In genomic region chr12:84674666-84675526, GRCm38 (mm10) we compare ENCODE assay signal across 10 mouse cellular contexts. TPM values are rescaled to one million over a fixed set of nuclear protein-coding genes. Genes with fewer than 3 reads are reported as not detected.
DNase-seq lines count a peak whose midpoint lies in the region; ATAC-seq lines count a peak whose summit lies in the region.
"Had no signal": no experiment of that assay in that cellular context is flagged by ENCODE, and none has a peak within 500 bp of the region (broad histone marks: within the 10 kb centered on the region; RNA-seq: fewer than 3 reads in every experiment).

No protein-coding gene starts in this region.

- 31% methylated on average over 14 of the region's 14 CpGs for WGBS in hindbrain, embryonic 14.5 days

- H3K27me3 ChIP-seq in hindbrain, embryonic 14.5 days (ENCODE audit: control insufficient read depth, insufficient read depth, low read length): no peaks in the 10 kb centered on the region; the same call in 1 of the 2 replicates
- H3K27me3 ChIP-seq: neural tube, embryonic 12.5 days had no signal

- peaks cover 16% of the 10 kb centered on the region for H3K4me1 ChIP-seq in hindbrain, embryonic 14.5 days (replicated peaks; ENCODE audit: control insufficient read depth, insufficient read depth, low read length)

- no peak overlapping the region for H3K9ac ChIP-seq in hindbrain, embryonic 14.5 days
- H3K9ac ChIP-seq: neural tube, embryonic 12.5 days had no signal

- peak; percentile 7 for DNase-seq in layer of hippocampus, adult 11-12 months (ENCODE audit: low spot score)
- no peak for DNase-seq in layer of hippocampus, postnatal 10 days (ENCODE audit: low spot score in 2 of 2)
- peak; percentile 32 for DNase-seq in CD4-positive helper T cell, adult 2 months (ENCODE audit: low read depth, low spot score)
- DNase-seq in hindbrain, embryonic 14.5 days (ENCODE audit: low spot score): no peak
- DNase-seq in gastrocnemius, adult 18-20 months (ENCODE audit: low spot score): no peak
- no peak for DNase-seq in kidney, postnatal 14 days
- no peak for DNase-seq in cerebellum, adult 9-10 months
- DNase-seq: gastrocnemius, adult 2 months had no signal

- no peak overlapping the region for H3K4me3 ChIP-seq in hindbrain, embryonic 14.5 days (replicated peaks; ENCODE audit: low read length)
- H3K4me3 ChIP-seq: gastrocnemius, adult 2 months; neural tube, embryonic 12.5 days had no signal

- no peaks in the 10 kb centered on the region for H3K9me3 ChIP-seq in hindbrain, embryonic 14.5 days (ENCODE audit: control insufficient read depth, low read length)

- peak overlapping the region; percentile 59 for H3K27ac ChIP-seq in hindbrain, embryonic 14.5 days
- H3K27ac ChIP-seq: gastrocnemius, adult 2 months; neural tube, embryonic 12.5 days had no signal

- no peak for ATAC-seq in hindbrain, embryonic 14.5 days (ENCODE audit: low FRiP score)
- ATAC-seq in neutrophil, adult 5-6 weeks (ENCODE audit: extremely low read depth, insufficient number of reproducible peaks, low FRiP score, poor library complexity, severe bottlenecking): peak; percentile 18; the same call in 1 of the 2 replicates

- H3K4me2 ChIP-seq in hindbrain, embryonic 14.5 days (replicated peaks): no peak overlapping the region
- H3K4me2 ChIP-seq: neural tube, embryonic 12.5 days had no signal

- no peaks in the 10 kb centered on the region for H3K36me3 ChIP-seq in hindbrain, embryonic 14.5 days (replicated peaks; ENCODE audit: control insufficient read depth, insufficient read depth)
- H3K36me3 ChIP-seq: neural tube, embryonic 12.5 days had no signal

RNA-seq across cellular contexts. Expression of gene Syndig1l, which starts 23.7 kb away (rescaled TPM):
- 10 to 100 TPM in 1 of 2 experiments, 1 to 10 TPM in 1; 9.2 to 10.7 TPM for total RNA-seq in layer of hippocampus, postnatal 10 days (2021)
- polyA plus RNA-seq in hindbrain, embryonic 14.5 days (2014; fragmentation: Nextera tagmentation; extraction: Ambion mirVana): 11.1 and 13.6 TPM in 2 replicates
- total RNA-seq in neutrophil, adult 5-6 weeks (2017): not detected in 2 replicates
- not detected for total RNA-seq in gastrocnemius, adult 18-20 months (2021)
- total RNA-seq: gastrocnemius, adult 2 months had no signal

RNA-seq across cellular contexts. Expression of gene Vrtn, which starts 34.1 kb away (rescaled TPM):
- not detected for total RNA-seq in layer of hippocampus, postnatal 10 days (2021)
- not detected in 2 replicates for polyA plus RNA-seq in hindbrain, embryonic 14.5 days (2014; fragmentation: Nextera tagmentation; extraction: Ambion mirVana)
- total RNA-seq in neutrophil, adult 5-6 weeks (2017): not detected in 2 replicates
- total RNA-seq in gastrocnemius, adult 18-20 months (2021): not detected
- total RNA-seq: gastrocnemius, adult 2 months had no signal
- polyA plus RNA-seq: neural tube, embryonic 12.5 days had no signal

RNA-seq across cellular contexts. Expression of gene Abcd4, which starts 57.7 kb away (rescaled TPM):
- 10 to 100 TPM; 11.7 to 13.2 TPM for total RNA-seq in layer of hippocampus, postnatal 10 days (2021)
- polyA plus RNA-seq in hindbrain, embryonic 14.5 days (2014; fragmentation: Nextera tagmentation; extraction: Ambion mirVana): 9.5 and 9.9 TPM in 2 replicates
- 12.8 and 15.3 TPM in 2 replicates for total RNA-seq in neutrophil, adult 5-6 weeks (2017)
- total RNA-seq in gastrocnemius, adult 18-20 months (2021): 1 to 10 TPM; 4.9 to 5.1 TPM

Comparison
In these comparisons a context has a peak if more than half of its experiments do, and no peak if none do; other contexts are left out.
1. DNase-seq: peak in layer of hippocampus, adult 11-12 months (single experiment) and CD4-positive helper T cell, adult 2 months (single experiment); none in layer of hippocampus, postnatal 10 days (0 of 2), hindbrain, embryonic 14.5 days (single experiment), gastrocnemius, adult 18-20 months (single experiment), kidney, postnatal 14 days (single experiment) and cerebellum, adult 9-10 months (single experiment).
2. RNA of gene Syndig1l, which starts 23.7 kb away (total RNA-seq): 9.2 to 10.7 TPM in layer of hippocampus, postnatal 10 days; not detected in neutrophil, adult 5-6 weeks and not detected in gastrocnemius, adult 18-20 months; every median in the first group is over 10 times any median in the second.